Mouse (Mus musculus) T-helper 17 cell (primary cell): ENCODE data around the gene Zbtb6.

Experiments used
- in situ Hi-C, 2 experiments: fragments of 300-600 bp; cut with MboI, MseI; formaldehyde crosslinking; loops; 1 replicate in 1 of 2; 2 replicates in 1 of 2; pipeline ENCODE4 v1.15.1; 2025; ENCODE audit warnings: high pct_unique_total_duplicates in 2 of 2

Zbtb6 gene

GRCm38 (mm10) chr2:37380189-37380588, 62.8 kb downstream of the Zbtb6 start:
- in situ Hi-C loops = loop anchor here in 1 of 2 experiments (10.0 kb wide), 1 partner anchor 105 kb away; no protein-coding TSS in a partner anchor

GRCm38 (mm10) chr2:37376018-37376417, 67.0 kb downstream of the Zbtb6 start:
- in situ Hi-C loops = loop anchor here in 1 of 2 experiments (5.0 kb wide), 1 partner anchor 36 kb away; no protein-coding TSS in a partner anchor
